Mouse (Mus musculus): ENCODE data around the gene Mrpl39.

The Mrpl39 gene

DNA sequence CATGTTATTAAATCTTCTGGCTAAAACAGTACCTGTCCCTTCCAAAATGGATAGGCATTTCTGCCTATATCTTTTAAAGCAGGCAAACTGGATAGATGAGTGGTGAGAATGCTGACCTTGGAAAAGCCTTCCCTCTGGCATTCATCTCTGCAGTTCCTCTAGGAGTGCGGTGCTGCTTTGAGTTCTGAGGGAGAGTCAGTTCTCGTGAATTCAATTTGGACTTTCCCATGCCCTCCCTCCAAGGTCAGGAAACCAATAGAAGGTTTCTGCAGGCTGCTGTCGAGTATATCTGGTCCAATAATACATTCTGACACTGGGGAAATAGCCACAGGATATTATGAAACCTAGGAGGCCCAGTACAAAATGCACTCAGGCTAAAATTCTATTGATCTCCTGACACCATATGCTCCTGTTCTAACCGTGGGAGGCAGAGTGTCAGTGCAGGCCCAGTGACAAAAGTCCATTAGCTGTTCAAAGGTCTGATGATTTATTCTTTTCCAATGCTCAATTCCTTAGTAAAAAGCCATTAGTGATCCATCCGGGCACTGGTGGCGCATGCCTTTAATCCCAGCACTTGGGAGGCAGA is 10.3 kb upstream of the Mrpl39 start:
- intact Hi-C loops (cut with DNase I) = no loop called here

DNA sequence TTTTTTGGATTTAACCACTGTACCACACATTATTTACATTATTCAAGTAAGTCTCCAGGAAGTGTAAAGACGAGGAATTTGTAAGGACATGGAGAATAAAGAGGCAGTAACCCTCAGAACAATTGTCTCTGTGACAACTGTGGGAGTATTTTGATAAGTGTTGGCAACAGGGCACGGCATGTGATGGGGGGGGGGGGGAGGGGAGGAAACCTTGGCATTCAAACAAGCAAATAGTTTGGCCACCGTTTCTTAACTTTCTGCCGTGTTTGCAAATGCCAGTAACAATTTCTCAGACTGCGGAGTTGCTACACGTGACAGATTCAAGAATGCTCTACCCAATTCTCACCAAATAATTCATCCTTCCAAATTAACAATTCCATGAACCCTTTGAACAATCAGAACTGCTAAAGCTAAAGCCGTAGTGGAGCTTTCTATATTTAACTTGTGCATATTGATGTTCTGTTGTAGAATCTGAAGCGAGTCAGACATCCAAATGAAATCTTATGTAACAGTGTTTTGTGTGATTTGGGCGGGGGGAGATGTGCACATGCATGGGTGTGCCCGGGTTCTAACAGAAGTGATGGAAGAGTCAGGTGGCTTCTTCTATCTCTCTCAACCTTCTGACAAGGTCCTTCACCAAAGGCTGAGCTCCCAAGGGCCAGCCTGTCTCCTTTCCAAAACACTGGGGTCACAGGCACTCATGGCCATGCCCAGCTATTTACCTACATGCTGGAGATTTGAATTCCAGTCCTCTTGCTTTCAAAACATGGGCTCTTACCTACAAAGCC is 9.4 kb upstream of the Mrpl39 start:
- intact Hi-C loops (cut with DNase I) = no loop called here

DNA sequence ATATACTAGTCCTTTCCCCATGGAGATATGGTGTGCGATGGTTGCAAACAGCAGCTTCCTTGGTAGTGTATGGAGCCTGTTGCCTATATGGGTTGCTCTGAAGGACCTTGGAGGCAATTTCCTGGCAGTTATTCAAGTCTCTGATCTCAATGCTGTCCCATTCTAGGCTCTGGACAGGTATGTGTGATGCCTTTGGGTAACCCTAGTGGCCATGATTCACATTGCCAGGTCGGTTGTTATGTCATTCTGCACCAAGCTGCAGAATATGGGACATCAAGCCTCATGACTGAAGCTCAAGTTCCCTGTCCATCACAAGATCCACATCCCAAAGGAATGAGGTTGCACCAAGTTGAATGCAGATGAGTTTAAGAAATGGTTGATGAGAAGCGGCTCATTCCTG is 1.8 kb upstream of the Mrpl39 start:
- intact Hi-C loops (cut with DNase I) = loop anchor here (5.0 kb wide), 2 partner anchors 75 to 95 kb away; partner anchors contain the start of gene Gabpa

DNA sequence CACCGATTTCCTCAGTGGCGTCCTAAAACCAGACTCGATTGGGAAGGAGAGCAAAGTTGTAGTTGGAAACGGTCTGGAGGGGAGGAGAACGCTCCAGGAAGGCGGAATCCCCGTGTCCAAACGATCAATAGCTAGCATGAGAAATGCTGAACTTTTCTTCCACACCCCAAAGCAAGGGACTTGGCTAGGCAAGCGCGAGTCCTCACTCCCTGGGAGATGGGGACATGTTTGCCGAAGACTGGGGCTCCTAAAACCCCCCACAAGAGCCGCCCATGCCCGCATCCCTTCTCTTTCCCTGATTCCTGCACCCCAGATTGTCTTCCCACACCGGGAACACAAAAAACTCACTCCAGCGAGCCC is 756 bp downstream of the Mrpl39 start:
- intact Hi-C loops (cut with DNase I) = loop anchor here (5.0 kb wide), 2 partner anchors 78 to 98 kb away; partner anchors contain the start of gene Gabpa

DNA sequence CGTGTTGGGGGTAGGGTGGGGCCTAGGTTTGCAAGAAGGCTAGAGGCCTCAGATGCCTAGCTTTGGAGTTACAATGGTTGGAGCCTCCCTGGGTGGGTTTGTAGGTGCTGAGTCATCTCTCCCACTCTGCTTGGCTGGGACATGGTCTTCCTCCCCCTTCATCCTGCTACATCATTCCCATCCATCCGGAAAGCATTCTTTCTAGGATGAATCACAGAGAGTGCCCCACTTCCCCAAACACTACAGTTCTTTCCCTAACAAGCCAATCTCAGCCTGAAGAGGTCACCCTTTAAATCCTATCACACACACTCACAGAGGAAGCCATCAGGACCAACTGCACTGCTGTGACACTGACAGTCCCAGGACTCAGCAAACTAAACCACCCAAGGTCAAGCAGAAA is 14.9 kb downstream of the Mrpl39 start:
- intact Hi-C loops (cut with DNase I) = no loop called here

DNA sequence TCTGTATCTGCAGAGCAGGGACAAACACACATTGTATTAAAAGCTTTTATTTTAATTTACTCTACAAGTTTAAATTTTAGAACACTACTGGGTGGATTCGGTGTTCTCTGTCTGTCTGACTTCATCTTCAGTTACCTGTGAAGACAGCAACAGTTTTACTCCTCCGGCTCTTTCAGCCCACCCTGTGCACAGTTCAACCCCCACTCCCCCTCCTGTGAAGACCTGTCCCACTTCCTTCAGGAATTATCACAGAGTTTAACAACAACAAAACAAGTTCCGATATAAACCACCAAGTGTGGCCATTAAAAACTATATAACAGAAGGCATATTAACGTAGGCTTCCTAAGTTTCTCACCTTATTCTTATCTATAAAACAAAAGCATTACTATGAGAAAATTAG is 17.3 kb downstream of the Mrpl39 start:
- intact Hi-C loops (cut with DNase I) = no loop called here

DNA sequence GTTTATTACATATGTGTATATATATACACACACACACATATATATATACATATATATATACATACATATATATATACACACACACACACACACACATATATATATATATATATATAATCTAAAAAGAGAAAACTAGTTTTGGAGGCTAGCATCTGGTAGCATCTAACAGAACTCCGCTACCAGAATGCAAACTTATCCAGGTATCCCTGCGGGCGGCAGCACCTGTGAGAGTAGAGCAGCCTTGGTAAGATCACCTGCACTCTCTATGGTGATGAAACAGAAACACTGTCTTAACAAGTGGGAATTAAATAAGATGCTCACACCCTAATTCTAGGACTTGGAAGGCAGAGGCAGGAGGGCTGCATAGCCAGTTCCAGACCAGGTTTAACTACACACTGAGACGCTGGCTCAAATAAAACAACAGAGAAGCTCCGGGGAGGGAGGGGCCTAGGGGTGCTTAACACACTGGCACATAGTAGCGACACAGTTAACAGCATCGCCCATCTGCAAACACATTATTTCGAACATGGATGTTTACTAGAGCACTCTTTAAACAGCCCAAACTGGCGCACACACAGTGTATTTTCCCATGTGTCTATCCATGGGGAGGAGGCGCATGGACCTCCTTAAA is 17.8 kb downstream of the Mrpl39 start:
- intact Hi-C loops (cut with DNase I) = no loop called here

DNA sequence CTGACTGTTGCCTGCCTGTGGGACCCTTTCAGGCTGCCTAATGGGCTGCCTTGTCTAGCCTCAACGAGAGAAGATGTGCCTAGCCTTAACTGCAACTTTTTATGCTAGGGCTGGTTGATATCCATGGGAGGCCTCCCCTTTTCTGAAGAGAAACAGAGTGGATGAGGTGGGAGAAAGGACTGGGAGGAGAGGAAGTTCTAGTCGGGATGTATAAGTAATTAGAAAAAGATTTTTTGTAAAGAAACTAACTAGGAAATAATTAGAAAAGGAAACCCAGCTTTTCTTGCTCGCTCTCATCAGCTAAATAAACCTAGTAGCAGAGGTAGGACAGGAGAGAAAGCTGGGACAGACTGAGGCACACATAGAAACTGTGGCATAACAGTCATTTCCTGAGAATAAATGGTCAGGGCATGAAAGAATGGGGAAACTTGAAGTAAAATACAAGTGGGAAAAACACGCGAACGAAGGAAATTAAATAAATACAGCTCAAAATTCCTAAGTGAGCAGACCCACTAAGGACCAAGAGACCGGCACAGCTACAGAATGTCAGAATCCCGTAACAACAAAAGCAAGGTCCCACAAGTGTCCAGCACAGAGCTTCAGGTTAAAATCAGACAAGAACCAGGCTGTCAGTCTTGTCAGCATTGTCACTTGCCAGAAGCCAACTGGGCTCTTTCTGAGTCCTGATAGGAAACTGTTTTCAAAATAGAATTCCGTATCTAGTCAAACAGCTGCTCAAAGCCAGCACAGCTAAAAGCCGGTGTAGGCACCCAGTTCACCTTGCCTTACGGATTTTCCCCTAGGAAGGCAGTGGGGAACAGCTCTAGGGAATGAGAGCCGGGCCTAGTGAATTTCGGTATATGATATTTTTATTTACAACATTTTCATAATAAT is 18.6 kb downstream of the Mrpl39 start:
- intact Hi-C loops (cut with DNase I) = no loop called here

DNA sequence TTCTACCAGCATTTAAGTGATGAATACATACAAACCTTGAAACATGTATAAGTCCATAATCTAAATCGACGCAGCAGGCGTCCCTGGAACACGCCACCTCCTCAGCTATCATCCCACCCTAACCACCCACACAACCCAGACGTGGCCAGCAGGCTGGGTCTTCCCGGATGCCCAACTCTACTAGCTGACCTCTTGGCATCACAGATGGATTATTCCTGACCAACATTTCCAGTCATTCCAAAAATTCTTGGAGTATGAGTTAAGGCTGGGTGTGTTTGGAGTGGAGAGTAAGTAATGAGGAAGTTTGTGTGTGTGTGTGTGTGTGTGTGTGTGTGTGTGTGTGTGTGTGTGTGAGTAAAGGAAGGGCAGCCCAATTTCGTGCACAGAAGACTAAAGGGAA is 19.3 kb downstream of the Mrpl39 start:
- intact Hi-C loops (cut with DNase I) = no loop called here

DNA sequence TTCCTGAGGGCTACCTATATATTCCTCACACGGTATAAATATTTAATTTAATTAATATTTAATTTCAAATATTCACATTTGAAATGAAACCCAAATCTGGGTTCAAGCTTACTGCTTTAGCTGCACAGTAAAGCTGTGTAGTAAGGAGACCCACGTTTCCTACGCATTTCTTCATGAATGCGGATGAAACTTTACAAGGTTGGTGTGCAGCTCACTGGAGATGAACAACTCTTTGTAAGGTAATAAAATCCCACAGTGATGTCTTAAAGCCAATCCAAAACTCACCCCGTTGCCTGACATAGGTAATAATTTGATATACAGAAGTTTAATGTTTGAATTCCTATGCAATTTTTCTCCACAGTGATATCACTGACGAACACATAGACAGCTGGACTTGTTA is 20.6 kb downstream of the Mrpl39 start:
- intact Hi-C loops (cut with DNase I) = no loop called here

DNA sequence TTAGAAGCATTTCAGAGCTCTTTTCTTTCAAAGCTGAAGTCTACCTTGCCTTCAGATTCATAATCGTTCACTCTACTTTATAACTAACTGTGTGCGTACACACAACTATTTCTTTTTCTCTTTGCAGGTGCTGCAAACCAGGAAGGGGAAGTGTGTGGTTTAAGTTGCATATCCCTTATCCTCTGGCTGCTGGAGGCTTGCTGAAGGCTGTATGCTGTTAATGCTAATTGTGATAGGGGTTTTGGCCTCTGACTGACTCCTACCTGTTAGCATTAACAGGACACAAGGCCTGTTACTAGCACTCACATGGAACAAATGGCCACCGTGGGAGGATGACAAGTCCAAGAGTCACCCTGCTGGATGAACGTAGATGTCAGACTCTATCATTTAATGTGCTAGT is 21.6 kb downstream of the Mrpl39 start:
- intact Hi-C loops (cut with DNase I) = no loop called here

DNA sequence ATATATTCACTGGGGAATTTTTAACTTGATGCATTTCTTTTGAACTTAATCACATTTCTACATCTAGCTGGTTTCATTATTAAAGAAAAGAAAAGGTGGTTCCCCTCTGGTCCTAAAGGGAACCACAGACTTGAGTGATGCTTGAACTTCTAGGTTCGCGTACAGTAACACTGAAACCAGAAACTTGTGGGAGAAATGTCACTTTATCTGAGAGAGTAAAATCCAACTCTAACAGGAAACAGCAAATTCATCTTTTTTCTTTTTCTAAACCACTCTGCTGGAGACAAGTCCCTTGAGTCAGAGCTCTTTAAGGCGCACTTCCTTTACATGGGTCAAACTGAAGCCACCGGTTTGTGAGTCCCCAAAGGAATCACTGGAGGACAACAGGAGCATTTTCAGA is 22.4 kb downstream of the Mrpl39 start:
- intact Hi-C loops (cut with DNase I) = no loop called here

DNA sequence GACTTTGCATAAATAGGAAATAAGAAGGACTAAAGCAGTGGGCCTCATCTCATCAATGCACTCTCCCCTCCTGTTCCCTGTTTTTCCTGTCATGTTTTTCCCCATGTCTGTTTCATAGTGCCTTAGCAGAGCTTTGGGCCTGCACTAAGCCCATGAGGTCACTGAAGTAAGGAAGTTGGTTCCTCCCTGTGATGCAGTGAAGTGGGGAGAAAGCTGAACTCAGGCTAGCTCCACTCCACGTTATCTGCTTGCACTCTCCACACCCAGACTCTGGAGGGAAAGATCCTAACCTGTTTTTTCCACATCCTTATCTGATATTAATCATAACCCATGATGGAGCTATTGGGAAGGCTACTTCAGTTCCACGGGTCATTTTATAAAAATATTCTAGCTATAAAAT is 26.9 kb downstream of the Mrpl39 start:
- intact Hi-C loops (cut with DNase I) = no loop called here

DNA sequence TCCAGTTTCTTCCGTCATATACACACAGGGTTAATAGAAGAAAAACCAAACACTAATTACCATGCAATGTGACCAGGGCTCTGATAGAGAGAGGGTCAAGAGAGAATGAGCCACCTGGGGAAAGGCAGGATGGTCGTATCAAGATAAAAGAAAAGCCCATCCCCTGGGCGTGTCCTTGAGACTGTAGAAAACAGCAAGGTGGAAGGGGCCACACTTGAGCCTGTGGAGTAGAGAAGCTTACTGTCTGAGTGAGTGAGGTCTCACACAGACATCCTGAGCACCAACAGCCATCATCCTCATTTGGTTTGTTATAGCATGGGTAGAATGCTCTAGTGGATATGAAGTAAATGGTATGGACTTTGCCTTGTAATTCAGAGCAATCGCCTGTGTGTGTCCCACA is 27.7 kb downstream of the Mrpl39 start:
- intact Hi-C loops (cut with DNase I) = no loop called here

DNA sequence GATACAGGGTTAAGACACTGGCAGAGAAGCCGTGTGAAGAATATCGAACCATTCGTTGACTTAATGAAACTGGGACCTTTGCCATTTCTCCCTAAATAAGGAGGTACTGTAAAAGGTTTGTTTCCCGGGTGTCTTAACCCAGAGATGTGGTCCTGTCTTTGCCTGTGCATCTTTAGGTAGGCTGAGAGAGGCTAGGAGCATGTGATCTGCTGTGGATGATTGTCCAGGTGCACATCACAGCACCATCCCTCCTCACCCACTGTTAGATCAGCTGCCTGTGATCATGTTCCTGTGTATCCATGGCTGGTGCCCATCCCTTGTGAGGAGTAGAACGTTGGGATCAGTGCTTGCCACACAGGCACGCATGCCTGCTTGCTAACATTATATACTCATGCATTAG is 29.0 kb downstream of the Mrpl39 start:
- intact Hi-C loops (cut with DNase I) = no loop called here

DNA sequence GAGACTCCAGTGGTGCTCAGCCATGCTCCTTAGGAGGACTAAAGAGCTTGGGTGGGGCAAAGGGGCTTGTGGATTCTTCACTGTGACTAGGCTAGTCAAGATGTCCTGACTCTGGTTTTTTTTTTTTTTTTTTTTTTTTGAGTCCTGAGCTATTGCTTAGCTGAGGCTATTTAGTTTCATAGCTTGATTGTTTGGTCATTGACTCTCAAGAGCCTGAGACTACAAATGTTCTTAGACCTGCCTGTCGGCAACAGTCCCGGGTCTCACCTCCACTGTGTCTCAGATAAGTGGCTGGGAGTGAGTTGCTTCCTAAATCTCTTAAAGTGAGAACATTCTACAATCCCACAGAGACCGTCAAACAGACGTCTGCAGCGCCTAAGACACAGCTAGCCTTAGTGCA is 30.0 kb downstream of the Mrpl39 start:
- intact Hi-C loops (cut with DNase I) = no loop called here

DNA sequence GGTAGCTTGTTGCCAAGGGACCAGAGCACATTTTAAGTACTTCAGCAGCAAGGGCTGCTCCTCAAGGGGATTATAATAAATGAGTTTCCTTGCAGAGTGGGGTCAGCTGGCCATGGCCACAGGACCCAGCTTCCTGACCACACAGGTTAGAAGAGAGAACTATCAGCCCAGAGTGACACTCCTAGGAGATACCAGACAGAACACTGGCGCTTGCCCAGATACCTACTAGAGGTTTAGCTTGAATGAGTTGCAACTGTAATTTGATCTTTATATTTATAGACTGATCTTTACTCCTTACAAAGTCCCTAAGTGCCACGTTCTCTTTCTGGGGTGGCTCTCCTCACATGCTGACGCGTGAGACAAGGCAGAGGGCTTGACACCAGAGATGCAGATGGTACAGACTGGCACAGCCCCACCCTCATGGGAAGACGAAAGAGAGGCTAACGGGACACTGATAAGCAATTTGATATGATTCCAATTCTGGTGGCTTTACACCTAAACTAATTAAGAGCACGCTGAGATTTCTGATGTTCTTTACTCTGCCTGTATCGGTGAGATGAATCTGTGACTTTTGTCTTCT is 30.8 kb downstream of the Mrpl39 start:
- intact Hi-C loops (cut with DNase I) = no loop called here

DNA sequence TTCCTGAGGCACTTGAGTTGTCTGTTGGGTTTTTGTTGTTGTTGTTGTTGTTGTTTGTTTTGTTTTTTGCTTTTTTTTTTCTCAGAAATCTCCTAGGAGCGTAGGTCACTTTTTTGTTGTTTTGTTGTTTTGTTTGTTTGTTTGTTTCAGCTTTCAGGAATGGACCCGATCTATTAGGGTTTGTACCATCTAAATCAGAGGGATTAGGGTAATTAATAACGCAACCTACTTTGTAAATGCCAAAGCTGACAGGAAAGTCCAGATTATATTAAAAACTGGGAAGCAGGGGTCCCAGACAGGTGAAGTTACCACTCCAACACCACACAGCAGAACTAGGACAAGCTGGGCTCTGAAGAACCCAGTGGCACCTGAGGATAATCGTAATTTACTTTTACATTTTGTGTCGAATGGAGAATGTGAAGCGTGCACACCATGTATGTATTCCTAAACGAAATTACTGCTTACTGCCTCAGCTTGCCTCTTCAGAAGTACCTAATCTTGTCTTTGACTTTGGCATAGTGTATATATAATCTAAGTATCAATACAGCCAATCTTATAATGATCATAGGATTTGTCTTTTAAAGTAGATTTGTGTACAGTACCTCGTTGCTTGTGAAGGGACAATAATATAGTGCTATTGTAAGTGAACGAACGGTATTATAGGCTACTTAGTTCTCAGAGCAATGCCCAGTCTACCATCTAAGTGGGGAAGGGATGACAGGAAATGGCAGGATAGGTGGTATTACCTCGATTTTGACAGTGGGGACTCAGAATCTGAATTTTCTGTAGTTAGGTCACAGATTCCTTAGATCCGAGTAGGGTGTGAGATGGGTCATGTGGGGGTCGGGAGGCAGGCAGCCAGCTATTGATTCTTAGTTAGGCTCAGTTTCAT is 31.5 kb downstream of the Mrpl39 start:
- intact Hi-C loops (cut with DNase I) = no loop called here

DNA sequence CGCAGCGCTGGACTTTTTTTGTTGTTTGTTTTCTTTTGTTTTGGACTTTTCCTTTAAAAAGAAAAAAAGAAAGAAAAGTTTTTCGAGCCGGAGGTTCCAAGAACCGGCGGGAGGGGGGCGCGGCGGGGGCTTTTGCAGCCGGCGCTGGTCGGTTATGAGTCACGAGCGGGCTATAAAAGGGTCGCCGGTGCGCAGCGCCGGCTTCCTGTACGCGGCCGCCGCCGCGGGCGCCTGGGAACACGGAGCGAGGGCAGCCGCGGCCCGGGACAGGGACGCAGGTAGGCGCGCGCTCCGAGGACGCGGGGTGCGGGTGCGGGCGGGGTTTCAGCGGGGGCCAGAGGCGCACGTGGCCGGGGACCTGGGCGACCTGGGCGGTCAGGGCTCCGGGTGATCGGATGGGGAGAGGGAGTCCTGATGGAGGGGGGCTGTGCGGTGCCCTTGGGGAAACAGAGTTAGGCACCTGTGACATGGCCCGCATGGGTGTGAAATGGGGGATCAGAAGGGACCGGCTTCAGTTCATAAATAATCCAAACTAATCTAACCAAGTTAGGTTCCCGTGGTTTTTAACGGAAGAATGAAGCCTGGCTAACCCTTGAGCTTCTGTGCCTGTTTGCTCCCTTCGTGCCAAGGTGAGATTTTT is 32.3 kb downstream of the Mrpl39 start:
- intact Hi-C loops (cut with DNase I) = no loop called here
